In genomic region chr4:83350719-83351118, GRCm38 (mm10) we compare ENCODE assay signal across 10 mouse cellular contexts. TPM values are rescaled to one million over a fixed set of nuclear protein-coding genes. Genes with fewer than 3 reads are reported as not detected.
DNase-seq lines count a peak whose midpoint lies in the region; ATAC-seq and TF ChIP-seq lines count a peak whose summit lies in the region.
"Had no signal": no experiment of that assay in that cellular context is flagged by ENCODE, and none has a peak within 500 bp of the region (broad histone marks: within the 10 kb centered on the region; RNA-seq: fewer than 3 reads in every experiment).

No protein-coding gene starts in this region.

- H3K4me1 ChIP-seq in heart, embryonic 10.5 days: no peaks in the 10 kb centered on the region
- no peaks in the 10 kb centered on the region for H3K4me1 ChIP-seq in lung, postnatal 0 days (ENCODE audit: insufficient read depth, low read depth, low read length)
- no peaks in the 10 kb centered on the region for H3K4me1 ChIP-seq in intestine, embryonic 15.5 days (replicated peaks)
- H3K4me1 ChIP-seq: embryonic facial prominence, embryonic 12.5 days had no signal

- H3K27ac ChIP-seq in heart, embryonic 10.5 days: no peak overlapping the region
- no peak overlapping the region for H3K27ac ChIP-seq in lung, postnatal 0 days (ENCODE audit: low read length)
- H3K27ac ChIP-seq in intestine, embryonic 15.5 days: no peak overlapping the region
- H3K27ac ChIP-seq: embryonic facial prominence, embryonic 12.5 days had no signal

- H3K36me3 ChIP-seq in heart, embryonic 10.5 days: no peaks in the 10 kb centered on the region
- no peaks in the 10 kb centered on the region for H3K36me3 ChIP-seq in lung, postnatal 0 days (ENCODE audit: insufficient read depth, low read length)
- H3K36me3 ChIP-seq in intestine, embryonic 15.5 days: no peaks in the 10 kb centered on the region
- H3K36me3 ChIP-seq: embryonic facial prominence, embryonic 12.5 days had no signal

- DNase-seq in heart, adult 18-20 months: peak; percentile 95
- no peak for DNase-seq in heart, embryonic 10.5 days (ENCODE audit: low spot score)
- DNase-seq in gastrocnemius, postnatal 10 days: peak; percentile 84
- peak; percentile 71 for DNase-seq in layer of hippocampus, adult 11-12 months (ENCODE audit: low spot score)
- DNase-seq in lung, postnatal 0 days (ENCODE audit: low spot score): peak; percentile 77
- peak; percentile 42 to 85 for DNase-seq in urinary bladder, postnatal 36 days (ENCODE audit: low spot score in 2 of 2)

- TF ChIP-seq EP300 in lung, postnatal 0 days (IDR thresholded peaks at IDR 0.05): no peak

- no peak for TF ChIP-seq CTCF in lung, postnatal 0 days (IDR thresholded peaks at IDR 0.05)

- H3K9ac ChIP-seq in lung, postnatal 0 days (replicated peaks; ENCODE audit: low read depth): no peak overlapping the region
- no peak overlapping the region for H3K9ac ChIP-seq in intestine, embryonic 15.5 days
- H3K9ac ChIP-seq: embryonic facial prominence, embryonic 12.5 days had no signal

- no peak overlapping the region for H3K4me2 ChIP-seq in lung, postnatal 0 days (replicated peaks; ENCODE audit: low read depth, low read length)
- H3K4me2 ChIP-seq in intestine, embryonic 15.5 days (replicated peaks): no peak overlapping the region
- H3K4me2 ChIP-seq: embryonic facial prominence, embryonic 12.5 days had no signal

- no peak overlapping the region for H3K4me3 ChIP-seq in heart, embryonic 10.5 days
- no peak overlapping the region for H3K4me3 ChIP-seq in lung, postnatal 0 days (ENCODE audit: low read depth, low read length)
- no peak overlapping the region for H3K4me3 ChIP-seq in intestine, embryonic 15.5 days (replicated peaks)
- H3K4me3 ChIP-seq: embryonic facial prominence, embryonic 12.5 days had no signal

- H3K27me3 ChIP-seq in heart, embryonic 10.5 days (ENCODE audit: insufficient read depth, poor library complexity, severe bottlenecking): 0 out of 2 replicates have a peak, but pooled peaks cover 5% of the 10 kb centered on the region
- no peaks in the 10 kb centered on the region for H3K27me3 ChIP-seq in lung, postnatal 0 days (replicated peaks; ENCODE audit: insufficient read depth, low read length)
- H3K27me3 ChIP-seq in intestine, embryonic 15.5 days (replicated peaks): no peaks in the 10 kb centered on the region
- H3K27me3 ChIP-seq: CH12.LX; embryonic facial prominence, embryonic 12.5 days had no signal

- H3K9me3 ChIP-seq in heart, embryonic 10.5 days: no peaks in the 10 kb centered on the region
- H3K9me3 ChIP-seq in lung, postnatal 0 days (ENCODE audit: low read length): no peaks in the 10 kb centered on the region
- no peaks in the 10 kb centered on the region for H3K9me3 ChIP-seq in intestine, embryonic 15.5 days
- H3K9me3 ChIP-seq: embryonic facial prominence, embryonic 12.5 days had no signal

- peak; percentile 86 for ATAC-seq in cerebellum, adult (ENCODE audit: insufficient number of reproducible peaks, low FRiP score, low TSS enrichment)
- ATAC-seq in lung, postnatal 0 days: peak; percentile 88
- no peak for ATAC-seq in intestine, embryonic 15.5 days

- 66% methylated on average over 6 of the region's 6 CpGs for WGBS in heart, embryonic 10.5 days
- WGBS in lung, postnatal 0 days: 43% methylated on average over 6 of the region's 6 CpGs
- 53% methylated on average over 6 of the region's 6 CpGs for WGBS in intestine, embryonic 15.5 days

RNA-seq across cellular contexts. Expression of gene Ttc39b, which starts 26.7 kb away (rescaled TPM):
- 10 to 100 TPM; 14.8 to 20.9 TPM for total RNA-seq in heart, adult 18-20 months (2021)
- polyA plus RNA-seq in heart, embryonic 10.5 days (2016; fragmentation: Nextera tagmentation; extraction: Ambion mirVana): 2.5 and 3.1 TPM in 2 replicates
- total RNA-seq in gastrocnemius, postnatal 10 days (2021): 10 to 100 TPM in 1 of 2 experiments, 1 to 10 TPM in 1; 7.3 to 10.5 TPM
- polyA plus RNA-seq in lung, postnatal 0 days (2015; fragmentation: Nextera tagmentation; extraction: Ambion mirVana): 6.7 and 7.5 TPM in 2 replicates
- 2.0 and 2.1 TPM in 2 replicates for polyA plus RNA-seq in intestine, embryonic 15.5 days (2015; fragmentation: Nextera tagmentation; extraction: Ambion mirVana)
